Mouse (Mus musculus): ENCODE measurements around the gene Gm16434. TPM values are rescaled to one million over a fixed set of nuclear protein-coding genes. Genes with fewer than 3 reads are reported as not detected.
"Not testable (repeated sequence)": the region's sequence is repeated elsewhere in the genome, so short reads cannot be mapped to it uniquely, and the experiment has no call there.

Gm16434 gene
- not detected for total RNA-seq (2022)

- not testable (repeated sequence) for DNase-seq (ENCODE audit: low spot score in 2 of 2)
Measured at GRCm38 (mm10) chr14:7194440-7194839, at the start of gene Gm16434. TSS of gene Gm16434 (minus strand) at chr14:7194540.

GRCm38 (mm10) chr14:7243498-7243897 is 49.2 kb upstream of the Gm16434 start:
- not testable (repeated sequence) for DNase-seq (ENCODE audit: low spot score in 2 of 2)

- DNase-seq (ENCODE audit: low spot score in 2 of 2) = peak; percentile 2 to 4
Measured at GRCm38 (mm10) chr14:7200070-7200469, 5.7 kb upstream of the Gm16434 start.

- not testable (repeated sequence) for DNase-seq (ENCODE audit: low spot score in 2 of 2)
Measured at GRCm38 (mm10) chr14:7174483-7174971, 19.8 kb downstream of the Gm16434 start, which contains the start of gene Gm3512. TSS of gene Gm3512 (minus strand) at chr14:7174533.

Other genes starting within 250 kb of the Gm16434 start
- not detected for gene Gm6356, start 220.7 kb downstream of the Gm16434 start, total RNA-seq (2022)
- gene Gm10406, start 167.1 kb downstream of the Gm16434 start, total RNA-seq (2022) = under 1 TPM in 1 of 4 experiments, not detected in 3; 0.17 TPM
- not detected for gene Gm3685, start 149.6 kb downstream of the Gm16434 start, total RNA-seq (2022)
- gene Gm3696, start 93.9 kb downstream of the Gm16434 start, total RNA-seq (2022) = under 1 TPM in 2 of 4 experiments, not detected in 2; 0.20 to 0.24 TPM
- gene Gm6676, start 69.1 kb downstream of the Gm16434 start, total RNA-seq (2022) = not detected
- not detected for gene Gm3512, start 20.0 kb downstream of the Gm16434 start, total RNA-seq (2022)
- not detected for gene Gm3727, start 70.2 kb upstream of the Gm16434 start, total RNA-seq (2022)
- gene Gm3739, start 120.5 kb upstream of the Gm16434 start, total RNA-seq (2022) = not detected
- not detected for gene Gm5797, start 137.9 kb upstream of the Gm16434 start, total RNA-seq (2022)
- not detected for gene Gm8374, start 170.6 kb upstream of the Gm16434 start, total RNA-seq (2022)

Data from gastrocnemius, adult 8-10 months (tissue).